Mouse (Mus musculus) midbrain, postnatal 0 days (tissue): ENCODE results near the gene Slc5a10. TPM values are rescaled to one million over a fixed set of nuclear protein-coding genes. Genes with fewer than 3 reads are reported as not detected.

Experiments
- ATAC-seq: fragments of 200-750 bp; cut with Nextera tagmentation; 2 replicates; pipeline ENCODE4 v1.8.0; 2017; ENCODE audit warnings: moderate number of reproducible peaks, mild to moderate bottlenecking, moderate TSS enrichment, moderate library complexity; ENCODE audit not compliant: low FRiP score
- DNase-seq: peaks from one replicate; pipeline ENCODE4 v3.0.0-alpha.2; 2015; ENCODE audit warnings: low spot score
- H3K27ac ChIP-seq: fragments of 300-500 bp; sonication (generic); 2 replicates; pipeline ENCODE4 v1.5.1; 2014; ENCODE audit warnings: low read depth, mild to moderate bottlenecking, low read length, mixed read lengths
- H3K27me3 ChIP-seq: fragments of 300-500 bp; sonication (generic); 2 replicates; pipeline ENCODE4 v1.6.1; 2014; ENCODE audit warnings: low read length, control low read depth, mixed read lengths; ENCODE audit not compliant: insufficient read depth
- H3K36me3 ChIP-seq: fragments of 300-500 bp; sonication (generic); 2 replicates; pipeline ENCODE4 v1.6.1; 2014; ENCODE audit warnings: low read length, control low read depth, mixed read lengths; ENCODE audit not compliant: insufficient read depth
- H3K4me1 ChIP-seq: fragments of 300-500 bp; sonication (generic); 2 replicates; pipeline ENCODE4 v1.6.1; 2014; ENCODE audit warnings: mild to moderate bottlenecking, control low read depth, antibody characterized with exemption, low read length, mixed read lengths; ENCODE audit not compliant: insufficient read depth
- H3K4me2 ChIP-seq: fragments of 300-500 bp; sonication (generic); 2 replicates; pipeline ENCODE4 v1.6.1; 2014; ENCODE audit warnings: low read depth, mild to moderate bottlenecking, low read length, mixed read lengths; ENCODE audit not compliant: poor library complexity, severe bottlenecking
- H3K4me3 ChIP-seq: fragments of 300-500 bp; sonication (generic); 2 replicates; pipeline ENCODE4 v1.5.1; 2014; ENCODE audit warnings: low read depth, mild to moderate bottlenecking, low read length, moderate library complexity
- H3K9ac ChIP-seq: fragments of 300-500 bp; sonication (generic); replicated peaks from 2 replicates; pipeline ENCODE4 v1.6.1; 2014; ENCODE audit warnings: mild to moderate bottlenecking, low read length, moderate library complexity, mixed read lengths; ENCODE audit not compliant: poor library complexity, severe bottlenecking
- H3K9me3 ChIP-seq: fragments of 300-500 bp; sonication (generic); 2 replicates; pipeline ENCODE4 v1.6.1; 2016; ENCODE audit warnings: low read length, control low read depth
- CTCF ChIP-seq: IDR thresholded peaks from 2 replicates; pipeline ENCODE4 v1.5.1; 2016; ENCODE audit warnings: antibody characterized with exemption, mild to moderate bottlenecking
- WGBS: fragments of 180-500 bp; shearing (Covaris S2); extraction: QIAGEN DNeasy Blood & Tissue Kit; methylation state at CpG from one replicate; pipeline ENCODE4 v1.1.7; 2014; 5-methylcytosine and 5-hydroxymethylcytosine counted together
- polyA plus RNA-seq: library from polyadenylated mRNA; unstranded; fragments of >200 nt; fragmentation: Nextera tagmentation; extraction: Ambion mirVana; gene quantifications from 2 replicates; pipeline ENCODE4 v1.2.1, GENCODE M21; 2015
- total RNA-seq: library from RNA; depleted of rRNA; stranded (reverse); fragments of >200 nt; gene quantifications from 2 replicates; pipeline ENCODE4 v1.2.3, GENCODE M21; 2014; rRNA removed

The Slc5a10 gene
- total and polyA plus RNA-seq, 2 experiments from 2014 or later = 0.19 TPM; not detected in 1

DNA sequence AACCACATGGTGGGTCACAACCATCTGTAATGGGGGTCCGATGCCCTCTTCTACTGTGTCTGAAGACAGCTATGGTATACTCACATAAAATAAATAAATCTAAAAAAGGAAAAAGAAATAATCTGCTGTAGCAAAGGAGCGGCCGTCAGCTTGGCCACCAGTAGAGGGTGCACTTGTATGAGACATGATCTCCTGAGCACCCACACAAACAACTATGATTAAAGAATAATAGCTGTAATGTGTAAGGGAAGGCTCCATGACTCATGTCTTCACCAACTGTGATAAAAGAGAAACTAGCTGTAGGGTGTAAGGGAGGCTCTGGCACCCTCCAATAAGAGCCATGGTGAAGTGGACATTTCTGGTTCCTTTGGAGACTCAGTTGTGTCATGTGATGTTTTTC lies 91.0 kb downstream of the Slc5a10 start:
- no peak overlapping the region for H3K9ac ChIP-seq
- 57% methylated on average over 3 of the region's 3 CpGs for WGBS

GRCm38 (mm10) chr11:61626509-61626908 lies 94.1 kb downstream of the Slc5a10 start:
- WGBS = 100% methylated on average over 1 of the region's 1 CpGs
- no peak overlapping the region for H3K4me3 ChIP-seq
- H3K4me2 ChIP-seq = no peak overlapping the region
- no peaks in the 10 kb centered on the region for H3K9me3 ChIP-seq
- DNase-seq (no peak), ATAC-seq (no peak)
- no peaks in the 10 kb centered on the region for H3K27me3 ChIP-seq
- no peaks in the 10 kb centered on the region for H3K36me3 ChIP-seq
- no peak overlapping the region for H3K9ac ChIP-seq
- TF ChIP-seq CTCF = no peak
- H3K27ac ChIP-seq = no peak overlapping the region
- H3K4me1 ChIP-seq = no peaks in the 10 kb centered on the region

More for the DNA sequence above, 91.0 kb downstream of the Slc5a10 start:
- Histone ChIP-seq H3K27me3 (no peaks in the 10 kb centered on the region), H3K9me3 (no peaks in the 10 kb centered on the region), H3K4me1 (no peaks in the 10 kb centered on the region), H3K4me3 (no peak overlapping the region), H3K4me2 (no peak overlapping the region), H3K27ac (no peak overlapping the region), H3K36me3 (no peaks in the 10 kb centered on the region)
- DNase-seq = no peak
- ATAC-seq = no peak
- peak; percentile 53 for TF ChIP-seq CTCF

- Histone ChIP-seq H3K9me3 (no peaks in the 10 kb centered on the region), H3K4me2 (no peak overlapping the region), H3K4me1 (no peaks in the 10 kb centered on the region), H3K27ac (no peak overlapping the region), H3K4me3 (no peak overlapping the region), H3K27me3 (no peaks in the 10 kb centered on the region), H3K36me3 (no peaks in the 10 kb centered on the region), H3K9ac (no peak overlapping the region)
- TF ChIP-seq CTCF = no peak
- 76% methylated on average over 7 of the region's 7 CpGs for WGBS
- no peak for DNase-seq
- no peak for ATAC-seq
These were observed 95.5 kb downstream of the Slc5a10 start for GRCm38 (mm10) chr11:61625136-61625535.

Other genes starting within 250 kb of the Slc5a10 start
- 10.1 and 22.8 TPM in 2 replicates for gene Mfap4, start 235.4 kb downstream of the Slc5a10 start, total RNA-seq
- gene Mfap4, start 235.4 kb downstream of the Slc5a10 start, polyA plus RNA-seq = 14.1 and 16.4 TPM in 2 replicates
- 37.3 and 46.1 TPM in 2 replicates for gene Mapk7, start 226.4 kb downstream of the Slc5a10 start, total RNA-seq
- 36.6 and 36.9 TPM in 2 replicates for gene Mapk7, start 226.4 kb downstream of the Slc5a10 start, polyA plus RNA-seq
- gene B9d1, start 215.7 kb downstream of the Slc5a10 start, total RNA-seq = 26.3 and 28.1 TPM in 2 replicates
- 25.1 and 27.5 TPM in 2 replicates for gene B9d1, start 215.7 kb downstream of the Slc5a10 start, polyA plus RNA-seq
- gene Epn2, start 141.1 kb downstream of the Slc5a10 start, total RNA-seq = 74.3 and 86.4 TPM in 2 replicates
- gene Epn2, start 141.1 kb downstream of the Slc5a10 start, polyA plus RNA-seq = 67.9 and 74.9 TPM in 2 replicates
- 5.1 and 6.6 TPM in 2 replicates for gene Grap, start 67.6 kb downstream of the Slc5a10 start, total RNA-seq
- 5.8 and 5.9 TPM in 2 replicates for gene Grap, start 67.6 kb downstream of the Slc5a10 start, polyA plus RNA-seq
- gene Fam83g, start 36.7 kb downstream of the Slc5a10 start, total RNA-seq = 0.60 TPM in 1 of 2 replicates, not detected in the other
- gene Fam83g, start 36.7 kb downstream of the Slc5a10 start, polyA plus RNA-seq = 0.06 and 0.16 TPM in 2 replicates
- 46.7 and 48.4 TPM in 2 replicates for gene Prpsap2, start 41.3 kb upstream of the Slc5a10 start, total RNA-seq
- gene Prpsap2, start 41.3 kb upstream of the Slc5a10 start, polyA plus RNA-seq = 42.1 and 43.5 TPM in 2 replicates
- gene Ulk2, start 134.2 kb upstream of the Slc5a10 start, total RNA-seq = 151 and 154 TPM in 2 replicates
- gene Ulk2, start 134.2 kb upstream of the Slc5a10 start, polyA plus RNA-seq = 35.5 and 38.2 TPM in 2 replicates
- 16.7 and 24.5 TPM in 2 replicates for gene Akap10, start 209.4 kb upstream of the Slc5a10 start, total RNA-seq
- gene Akap10, start 209.4 kb upstream of the Slc5a10 start, polyA plus RNA-seq = 5.9 and 6.3 TPM in 2 replicates
- gene Specc1, start 235.9 kb upstream of the Slc5a10 start, total RNA-seq = 25.0 and 27.5 TPM in 2 replicates
- gene Specc1, start 235.9 kb upstream of the Slc5a10 start, polyA plus RNA-seq = 11.6 and 12.8 TPM in 2 replicates